Mouse (Mus musculus) olfactory bulb, adult 2 months (tissue): ENCODE measurements around the gene Dnm2. TPM values are rescaled to one million over a fixed set of nuclear protein-coding genes. Genes with fewer than 3 reads are reported as not detected.

Experiments used
- H3K27ac ChIP-seq: fragments of 200-500 bp; 2 replicates; pipeline ENCODE4 v1.5.1; 2012; ENCODE audit warnings: low read depth, low read length; ENCODE audit not compliant: insufficient read depth
- H3K4me1 ChIP-seq: fragments of 200-500 bp; 2 replicates; pipeline ENCODE4 v1.6.1; 2012; ENCODE audit warnings: low read length; ENCODE audit not compliant: control insufficient read depth, insufficient read depth
- H3K4me3 ChIP-seq: fragments of 200-500 bp; 2 replicates; pipeline ENCODE4 v1.5.1; 2012; ENCODE audit warnings: mild to moderate bottlenecking, low read depth, low read length, moderate library complexity; ENCODE audit not compliant: insufficient read depth
- CTCF ChIP-seq: fragments of 200-500 bp; IDR thresholded peaks from 2 replicates; pipeline ENCODE4 v1.5.1; 2012; ENCODE audit warnings: low read depth, mild to moderate bottlenecking, low read length, moderate library complexity; ENCODE audit not compliant: insufficient read depth
- POLR2A ChIP-seq: fragments of 200-500 bp; IDR thresholded peaks from 2 replicates; pipeline ENCODE4 v1.6.1; 2012; ENCODE audit warnings: mild to moderate bottlenecking, low read depth, low read length, moderate library complexity; ENCODE audit not compliant: insufficient read depth
- WGBS: fragments of 180-500 bp; shearing (Covaris S2); methylation state at CpG from one replicate; pipeline ENCODE4 v1.1.7; 2018; 5-methylcytosine and 5-hydroxymethylcytosine counted together
- polyA plus RNA-seq: library from polyadenylated mRNA; stranded (reverse); fragments of >200 nt; gene quantifications from 2 replicates; pipeline ENCODE4 v1.2.4, GENCODE M21; 2012; ENCODE audit warnings: low replicate concordance; ENCODE audit not compliant: missing spikeins, insufficient read depth, insufficient read length

The Dnm2 gene
- polyA plus RNA-seq, 1 experiment, result 371 TPM

- H3K4me1 ChIP-seq, result peaks cover 20% of the 10 kb centered on the region
- H3K4me3 ChIP-seq, result no peak overlapping the region
- H3K27ac ChIP-seq, result no peak overlapping the region
- TF ChIP-seq POLR2A (no peak), CTCF (no peak)
- WGBS, result 92% methylated on average over 9 of the region's 9 CpGs
Observed at GRCm38 (mm10) chr9:21490696-21491095, 66.0 kb downstream of the Dnm2 start.

- peak overlapping the region; percentile 46; the same call in 1 of the 2 replicates for H3K27ac ChIP-seq
Observed at GRCm38 (mm10) chr9:21493907-21494306, 69.2 kb downstream of the Dnm2 start.

DNA sequence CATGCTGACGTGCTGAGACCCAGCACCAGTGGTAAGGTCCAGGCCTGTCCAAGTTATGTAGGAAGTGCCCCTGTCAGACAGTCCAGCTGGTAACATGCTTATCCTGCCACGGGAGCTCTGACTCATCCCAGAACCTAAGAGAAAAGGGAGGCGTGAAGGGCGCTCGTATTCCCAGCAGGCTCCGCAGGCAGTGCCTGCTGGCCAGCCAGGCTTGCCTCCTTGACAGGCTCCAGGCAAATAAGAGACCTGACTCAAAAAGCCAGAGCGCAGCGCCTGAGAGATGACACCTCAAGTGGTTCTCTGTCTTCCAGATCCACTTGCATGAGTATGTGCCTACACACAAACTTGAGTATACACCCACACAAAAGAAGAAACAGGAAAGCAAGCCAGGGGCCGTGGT lies 70.0 kb downstream of the Dnm2 start:
- H3K27ac ChIP-seq, result peak overlapping the region; percentile 46; the same call in 1 of the 2 replicates
- WGBS, result 36% methylated on average over 9 of the region's 9 CpGs

More at GRCm38 (mm10) chr9:21493907-21494306, 69.2 kb downstream of the Dnm2 start:
- WGBS, result 71% methylated on average over 2 of the region's 2 CpGs
- peaks cover 39% of the 10 kb centered on the region for H3K4me1 ChIP-seq
- no peak for TF ChIP-seq POLR2A
- TF ChIP-seq CTCF, result no peak
- no peak overlapping the region for H3K4me3 ChIP-seq

DNA sequence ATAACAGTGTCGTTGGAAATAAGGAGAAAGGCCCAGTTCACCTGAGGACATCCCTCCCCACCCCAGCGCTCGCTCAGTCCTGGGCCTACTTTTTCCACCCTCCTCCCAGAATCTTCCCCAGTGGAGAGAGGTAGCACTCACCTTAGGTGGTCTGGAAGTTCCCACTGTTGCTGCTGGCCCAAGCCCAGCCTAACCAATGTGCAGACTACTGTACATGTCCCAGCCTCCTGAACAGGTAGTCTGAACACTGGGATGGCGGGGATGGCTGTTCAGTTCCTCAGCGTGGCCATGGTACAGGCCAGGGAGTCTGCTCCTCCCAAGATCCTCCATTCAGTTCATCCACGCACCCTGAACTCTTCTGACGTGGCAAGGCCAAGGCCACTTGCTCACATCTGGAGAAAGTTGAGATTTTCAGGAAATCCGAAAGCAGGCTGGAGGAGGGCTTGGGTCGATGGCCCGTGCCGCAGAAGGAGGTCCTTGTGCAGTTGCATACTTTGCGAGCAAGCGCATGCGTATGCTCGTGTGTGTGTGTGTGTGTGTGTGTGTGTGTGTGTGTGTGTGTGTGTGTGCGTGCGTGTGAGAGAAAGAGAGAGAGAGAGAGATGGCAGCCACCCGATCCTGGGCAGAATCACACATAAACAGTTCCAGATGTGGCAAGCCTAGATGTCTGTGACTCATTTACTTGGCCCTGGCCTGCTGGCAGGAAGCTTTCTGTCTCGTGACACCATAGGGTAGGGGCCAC lies 71.8 kb downstream of the Dnm2 start:
- Histone ChIP-seq H3K4me3 (no peak overlapping the region), H3K27ac (no peak overlapping the region)
- WGBS, result 78% methylated on average over 19 of the region's 19 CpGs

More for the DNA sequence above, 70.0 kb downstream of the Dnm2 start:
- Histone ChIP-seq H3K4me1 (peaks cover 39% of the 10 kb centered on the region), H3K4me3 (no peak overlapping the region)
- TF ChIP-seq CTCF (no peak), POLR2A (no peak)

GRCm38 (mm10) chr9:21497050-21497542 lies 72.4 kb downstream of the Dnm2 start:
- WGBS, result 88% methylated on average over 16 of the region's 16 CpGs
- H3K4me3 ChIP-seq, result no peak overlapping the region
- TF ChIP-seq CTCF (no peak), POLR2A (no peak)
- H3K27ac ChIP-seq, result no peak overlapping the region
- peaks cover 39% of the 10 kb centered on the region for H3K4me1 ChIP-seq

More for the DNA sequence above, 71.8 kb downstream of the Dnm2 start:
- no peak for TF ChIP-seq POLR2A
- peaks cover 39% of the 10 kb centered on the region for H3K4me1 ChIP-seq

DNA sequence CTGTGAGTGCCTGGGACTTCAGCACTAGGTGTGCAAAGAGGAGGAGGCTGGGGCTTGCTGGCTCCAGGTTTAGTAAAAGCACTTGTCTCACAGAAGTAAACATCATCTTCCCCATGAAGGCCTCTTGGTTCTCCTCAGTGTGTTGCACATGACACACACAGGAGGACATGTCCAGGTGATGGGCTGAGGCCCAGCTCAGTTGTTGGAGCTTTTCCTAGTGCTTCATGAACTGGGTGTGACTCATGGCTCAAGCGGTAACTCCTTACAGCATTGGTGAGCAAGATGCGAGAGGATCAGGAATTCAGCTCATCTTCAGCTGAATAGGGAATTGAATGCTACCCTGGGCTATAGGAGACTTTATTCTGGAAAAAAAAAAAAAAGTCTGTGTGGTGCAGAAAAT lies 73.0 kb downstream of the Dnm2 start:
- H3K27ac ChIP-seq, result no peak overlapping the region
- 54% methylated on average over 2 of the region's 2 CpGs for WGBS
- no peak for TF ChIP-seq POLR2A
- no peak for TF ChIP-seq CTCF
- H3K4me1 ChIP-seq, result peaks cover 39% of the 10 kb centered on the region
- no peak overlapping the region for H3K4me3 ChIP-seq

DNA sequence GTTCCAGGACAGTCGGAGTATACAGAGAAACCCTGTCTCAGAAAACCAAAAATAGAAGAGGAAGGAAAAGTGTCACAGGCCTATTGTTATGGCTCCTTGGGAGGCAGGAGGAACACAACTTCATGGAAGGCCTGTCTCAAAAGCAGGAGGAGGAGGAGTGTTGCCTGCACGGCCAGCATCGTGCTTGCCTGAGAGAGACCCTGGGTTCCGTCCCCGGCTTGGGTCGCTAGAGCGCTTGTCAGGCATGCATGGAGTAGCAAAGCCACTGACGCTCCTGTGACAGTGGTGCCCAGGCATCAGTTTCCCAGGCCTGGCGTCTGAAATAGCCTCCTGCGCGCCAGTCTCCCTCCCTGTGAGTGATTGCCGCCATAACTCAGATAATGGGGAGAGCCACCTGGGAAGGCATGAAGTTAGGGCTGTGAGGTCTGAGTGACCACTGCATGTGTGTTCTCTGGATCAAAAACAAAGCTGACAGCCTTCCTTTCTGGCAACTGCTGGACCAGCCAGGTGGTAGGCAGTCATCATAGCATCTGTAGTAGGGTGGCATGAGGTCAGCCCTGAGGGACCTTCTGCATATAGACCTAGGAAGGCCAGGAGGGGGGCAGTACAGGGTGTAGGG lies 73.7 kb downstream of the Dnm2 start:
- 83% methylated on average over 12 of the region's 12 CpGs for WGBS
- no peak overlapping the region for H3K27ac ChIP-seq
- H3K4me3 ChIP-seq, result no peak overlapping the region
- TF ChIP-seq POLR2A (no peak), CTCF (no peak)
- H3K4me1 ChIP-seq, result peaks cover 39% of the 10 kb centered on the region

GRCm38 (mm10) chr9:21503352-21503751 lies 78.6 kb downstream of the Dnm2 start:
- Histone ChIP-seq H3K4me3 (no peak overlapping the region), H3K4me1 (0 out of 2 replicates have a peak, but pooled peaks cover 2% of the 10 kb centered on the region), H3K27ac (no peak overlapping the region)
- WGBS, result 94% methylated on average over 8 of the region's 8 CpGs
- TF ChIP-seq POLR2A (no peak), CTCF (no peak)

DNA sequence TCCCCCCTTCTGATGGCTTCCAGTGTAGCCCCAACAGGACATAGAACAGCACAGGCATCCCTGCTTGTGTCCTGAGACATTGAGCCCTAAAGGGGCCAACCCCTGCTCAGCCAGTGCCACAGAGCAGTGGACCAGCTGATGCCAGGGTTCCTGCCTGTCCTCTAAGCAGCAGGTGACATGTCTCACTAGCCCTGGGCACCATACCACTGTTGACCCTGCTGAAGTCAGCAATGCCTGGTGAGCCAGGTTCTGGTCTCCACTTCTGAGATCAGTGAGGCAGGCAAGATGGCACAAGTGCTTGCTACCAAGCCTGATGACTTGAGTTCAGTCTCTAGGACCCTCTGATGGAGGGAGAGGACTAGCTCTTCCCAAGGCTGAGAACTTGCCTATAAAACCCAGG lies 81.1 kb downstream of the Dnm2 start:
- Histone ChIP-seq H3K27ac (no peak overlapping the region), H3K4me3 (no peak overlapping the region), H3K4me1 (peaks cover 8% of the 10 kb centered on the region)
- TF ChIP-seq POLR2A, result no peak
- no peak for TF ChIP-seq CTCF
